Mouse (Mus musculus): ENCODE measurements around the gene Cdh26.

- TF ChIP-seq GATA1 (IDR thresholded peaks at IDR 0.05; ENCODE audit: low read length) (no peak), TAL1 (IDR thresholded peaks at IDR 0.05; ENCODE audit: low read length) (no peak)
Observed at GRCm38 (mm10) chr2:178516421-178516820, 86.1 kb downstream of the Cdh26 start.
